Mouse (Mus musculus) sigmoid colon, adult 10 weeks (tissue): ENCODE results near the gene Osbpl9. TPM values are rescaled to one million over a fixed set of nuclear protein-coding genes. Genes with fewer than 3 reads are reported as not detected.

Experiments
- polyA plus RNA-seq: library from polyadenylated mRNA; stranded (reverse); fragments of 350-450 nt; fragmentation: Illumina TruSeq; extraction: RNeasy Lipid Tissue Mini Kit (QIAGEN cat#74804); gene quantifications from one replicate; pipeline ENCODE4 v1.2.3, GENCODE M21; 2014; ENCODE audit warnings: low read depth, low replicate concordance

The Osbpl9 gene
- 126 TPM for polyA plus RNA-seq

DNA sequence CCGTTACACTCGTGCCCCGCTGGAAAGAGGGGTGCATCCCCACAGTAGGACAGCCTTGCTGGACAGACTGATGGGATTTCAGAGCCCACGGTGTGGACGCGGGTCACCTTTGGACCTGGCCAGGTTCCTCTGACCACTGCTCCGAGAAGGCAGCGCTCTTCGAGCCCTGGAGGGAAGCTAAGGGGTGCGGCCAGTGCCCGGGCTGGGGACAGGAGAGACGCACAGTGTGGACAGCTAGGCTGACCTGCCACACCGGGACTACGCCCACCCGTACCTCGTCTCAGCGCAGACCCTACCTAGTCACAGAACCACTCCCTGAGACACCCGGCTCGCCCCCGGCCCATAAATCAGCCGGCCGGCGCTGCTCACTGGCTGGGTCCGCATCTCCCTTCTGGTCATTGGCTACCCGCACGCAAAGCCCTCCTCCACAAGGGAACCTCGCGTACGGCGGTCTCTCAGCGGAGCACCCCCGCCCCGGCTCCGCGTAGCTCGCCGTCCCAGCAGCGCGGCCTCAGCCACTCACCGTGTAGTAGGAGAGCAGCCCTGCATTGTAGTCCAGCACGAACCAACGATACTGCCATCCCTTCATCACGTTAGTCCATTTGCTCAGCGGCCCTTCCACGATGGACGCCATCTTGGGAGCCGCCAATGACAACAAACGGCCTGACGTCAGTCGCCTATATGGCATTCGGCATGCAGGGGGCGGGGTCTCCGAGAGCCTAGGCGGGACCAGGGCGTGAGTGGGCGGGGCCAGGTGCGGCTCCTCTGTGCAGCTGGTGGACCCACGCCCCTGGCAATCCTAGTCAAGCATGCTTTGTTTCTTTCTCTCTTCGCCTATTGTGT lies at the start of gene Osbpl9:
Gene Osbpl9 (minus strand): TSS at position 691 of the 843 bp plus-strand sequence.

DNA sequence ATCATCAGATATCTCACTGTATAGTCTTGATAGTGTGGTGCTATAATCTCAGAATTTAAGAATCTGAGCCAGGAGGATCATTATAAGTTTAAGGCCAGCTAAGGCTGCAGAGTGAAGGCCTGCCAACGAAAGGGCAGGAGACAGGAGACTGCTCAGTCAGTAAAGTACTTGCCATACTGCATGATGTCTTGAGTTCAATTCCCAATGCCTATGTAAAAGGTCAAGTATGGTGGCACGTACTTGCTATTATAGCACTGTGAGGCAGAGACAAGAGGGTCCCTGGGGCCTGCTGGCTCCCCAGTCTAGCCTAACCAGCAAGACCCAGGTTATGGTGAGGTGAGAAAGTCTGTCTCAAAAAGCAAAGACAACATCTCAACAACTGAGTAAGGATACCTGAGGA lies 32.1 kb upstream of the Osbpl9 start, which contains the start of gene Calr4:
Gene Calr4 (plus strand): TSS at position 301 of the 400 bp plus-strand sequence.

Other genes with a start within 250 kb of the Osbpl9 start
- 368 TPM for gene Nrd1, start 201.6 kb downstream of the Osbpl9 start, polyA plus RNA-seq
- not detected for gene Calr4, start 32.2 kb upstream of the Osbpl9 start, polyA plus RNA-seq
- 109 TPM for gene Eps15, start 78.0 kb upstream of the Osbpl9 start, polyA plus RNA-seq
- gene Ttc39a, start 204.4 kb upstream of the Osbpl9 start, polyA plus RNA-seq = 80.4 TPM